Mouse (Mus musculus): ENCODE results near the gene Emsy.

DNA sequence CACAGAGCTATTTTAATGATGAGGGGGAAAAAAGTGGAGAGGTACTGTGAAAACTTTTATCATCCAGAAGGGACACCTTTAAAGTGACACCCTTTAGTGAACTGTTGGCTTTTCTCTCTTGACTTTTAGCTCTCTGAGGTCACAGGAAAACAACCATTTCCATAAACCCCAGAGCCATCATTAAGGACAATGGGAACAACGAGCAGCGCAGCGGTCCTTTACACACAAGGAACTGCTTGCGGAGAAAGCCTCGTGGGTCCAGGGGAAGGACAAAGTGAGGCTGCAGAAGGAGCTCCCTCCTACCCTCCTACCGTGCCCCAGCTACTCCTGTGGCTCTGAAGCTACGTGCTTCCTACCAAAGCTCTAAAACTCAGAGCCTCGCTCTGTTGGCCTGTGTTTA lies 59.2 kb downstream of the Emsy start:
- TF ChIP-seq CTCF (IDR thresholded peaks at IDR 0.05; ENCODE audit: low read depth) (no peak), EP300 (optimal IDR thresholded peaks at IDR 0.05) (no peak)

All from stomach, postnatal 0 days (tissue).